Mouse (Mus musculus): Measurements from ENCODE around the gene Palld. TPM values are rescaled to one million over a fixed set of nuclear protein-coding genes. Genes with fewer than 3 reads are reported as not detected.

Palld gene
- 88.5 TPM for polyA plus RNA-seq (2014; fragmentation: Illumina TruSeq; extraction: RNeasy Lipid Tissue Mini Kit (QIAGEN cat#74804))

DNA sequence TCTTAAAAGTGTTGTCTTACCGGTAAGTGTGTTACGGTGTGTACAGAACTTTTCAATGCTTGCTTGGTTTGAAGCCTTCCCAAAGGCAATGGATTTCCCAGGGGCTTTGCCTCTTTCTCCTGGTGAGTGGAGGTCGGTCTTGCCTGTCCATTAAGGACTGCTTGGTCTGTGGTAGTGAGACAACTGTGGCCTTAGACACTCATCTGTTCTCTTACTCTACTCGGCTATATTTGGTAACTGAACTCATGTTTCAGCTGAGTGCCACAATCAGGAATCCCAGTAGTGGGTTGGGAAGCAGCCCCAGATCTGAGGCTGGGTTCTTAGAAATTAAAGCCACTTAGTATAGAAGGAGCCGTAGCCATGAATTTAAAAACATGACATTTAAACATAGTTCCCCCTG lies at the start of gene Palld:
Gene Palld, minus strand, starts transcription at position 170 of the 400 bp plus-strand sequence.

GRCm38 (mm10) chr8:61927777-61928494 lies 25.4 kb upstream of the Palld start, which contains the start of gene Ddx60:
Gene Ddx60 (plus strand): TSS chr8:61928087.

DNA sequence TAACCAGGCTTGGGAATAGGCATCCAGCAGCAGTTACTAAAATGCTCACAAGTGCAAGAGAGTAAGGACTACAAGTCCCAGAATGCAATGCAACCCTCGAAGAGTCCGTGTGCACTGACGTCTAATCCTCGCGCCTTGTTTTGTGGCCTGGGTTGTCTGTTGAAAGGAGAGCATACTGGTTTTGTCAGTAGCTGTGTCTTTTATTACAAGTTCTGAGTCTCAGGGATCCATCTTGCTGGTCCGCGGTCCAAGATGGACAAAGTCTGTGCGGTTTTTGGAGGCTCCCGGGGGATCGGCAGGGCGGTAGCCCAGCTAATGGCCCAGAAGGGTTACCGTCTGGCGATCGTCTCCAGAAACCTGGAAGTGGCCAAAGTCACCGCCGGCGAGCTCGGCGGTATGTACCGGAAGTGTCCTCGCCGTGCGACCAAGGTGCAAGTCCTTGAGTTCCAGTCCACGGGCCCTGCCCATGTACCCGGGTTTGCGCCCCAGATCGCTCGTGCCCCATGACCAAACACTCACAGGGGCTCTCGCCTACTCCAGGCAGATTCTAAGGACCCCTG lies 414.8 kb downstream of the Palld start, which contains the start of gene Cbr4:
Gene Cbr4, plus strand, starts transcription at position 138 of the 560 bp plus-strand sequence.

Other genes with a start within 250 kb of the Palld start
- 10.8 TPM for gene Ddx60, start 25.4 kb upstream of the Palld start, polyA plus RNA-seq (2014; fragmentation: Illumina TruSeq; extraction: RNeasy Lipid Tissue Mini Kit (QIAGEN cat#74804))
- not detected for gene Anxa10, start 220.5 kb upstream of the Palld start, polyA plus RNA-seq (2014; fragmentation: Illumina TruSeq; extraction: RNeasy Lipid Tissue Mini Kit (QIAGEN cat#74804))

Data from ovary, adult 10 weeks (tissue).